Mouse (Mus musculus): ENCODE data around the gene Gapdh.

GRCm38 (mm10) chr6:125195541-125196075 lies 29.3 kb upstream of the Gapdh start:
- TF ChIP-seq CTCF (IDR thresholded peaks at IDR 0.05; ENCODE audit: low read depth) (no peak), EP300 (IDR thresholded peaks at IDR 0.05; ENCODE audit: low read depth) (no peak)
